Mouse (Mus musculus) bone marrow macrophage, adult 2 months (primary cell): Measurements from ENCODE around the gene Ccdc163.

ENCODE experiments used
- CTCF ChIP-seq: IDR thresholded peaks from 2 replicates; pipeline ENCODE4 v1.5.1; 2012; ENCODE audit warnings: low read depth, mild to moderate bottlenecking, low read length, moderate library complexity
- POLR2A ChIP-seq: IDR thresholded peaks from 2 replicates; pipeline ENCODE4 v1.6.1; 2012; ENCODE audit warnings: mild to moderate bottlenecking, low read depth, low read length, borderline replicate concordance

DNA sequence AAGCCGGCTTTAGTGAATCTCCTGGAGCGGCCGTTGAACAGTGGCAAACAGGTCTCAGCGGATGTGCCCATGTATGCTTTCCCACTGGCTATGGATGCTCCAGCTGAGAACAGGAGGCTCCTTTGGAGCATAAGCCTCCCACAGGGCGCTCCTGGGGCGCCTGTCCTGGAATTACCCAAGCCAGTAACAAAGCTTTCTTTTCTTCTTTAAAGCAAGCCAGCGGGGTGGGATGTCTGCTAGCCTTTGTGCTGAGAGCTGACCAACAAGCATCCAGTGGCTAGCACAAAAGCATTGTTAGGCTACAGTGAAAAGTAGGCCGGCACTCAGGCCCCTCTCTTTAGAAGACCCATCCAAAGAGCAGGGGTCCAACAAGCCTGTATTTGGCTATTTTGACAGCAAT is 73.9 kb downstream of the Ccdc163 start:
- TF ChIP-seq POLR2A, result no peak
- TF ChIP-seq CTCF, result no peak
